Mouse (Mus musculus) myocyte (in vitro differentiated cells): Measurements from ENCODE around the gene Zfp36. TPM values are rescaled to one million over a fixed set of nuclear protein-coding genes. Genes with fewer than 3 reads are reported as not detected.

Source experiments
- H3K27me3 ChIP-seq: one replicate; pipeline ENCODE4 v1.6.1; 2011; ENCODE audit not compliant: control insufficient read depth, insufficient read depth, insufficient read length
- H3K36me3 ChIP-seq: one replicate; pipeline ENCODE4 v1.6.1; 2011; ENCODE audit not compliant: control insufficient read depth, insufficient read depth
- H3K4me2 ChIP-seq: one replicate; pipeline ENCODE4 v1.6.1; 2011; ENCODE audit warnings: low read depth, control low read depth
- H3K4me3 ChIP-seq: one replicate; pipeline ENCODE4 v1.5.1; 2011; ENCODE audit warnings: mild to moderate bottlenecking, control low read depth, moderate library complexity
- H3K79me2 ChIP-seq: one replicate; pipeline ENCODE4 v1.6.1; 2011; ENCODE audit not compliant: control insufficient read depth, insufficient read depth
- H3ac ChIP-seq: one replicate; pipeline ENCODE4 v1.6.1; 2011; ENCODE audit not compliant: control insufficient read depth, insufficient read length
- CEBPB ChIP-seq: IDR thresholded peaks from 2 replicates; pipeline ENCODE4 v1.6.1; 2011; ENCODE audit warnings: mild to moderate bottlenecking, moderate library complexity; ENCODE audit not compliant: poor library complexity, insufficient read depth, severe bottlenecking
- E2F4 ChIP-seq: IDR thresholded peaks from one replicate; pipeline ENCODE4 v1.6.1; 2011; ENCODE audit warnings: mild to moderate bottlenecking, control low read depth, moderate library complexity; ENCODE audit not compliant: insufficient read depth
- MAX ChIP-seq: IDR thresholded peaks from one replicate; pipeline ENCODE4 v1.6.1; 2011; ENCODE audit warnings: low read depth, mild to moderate bottlenecking, control low read depth
- MYOD1 ChIP-seq, 3 experiments: IDR thresholded peaks; one replicate each; pipeline ENCODE4 v1.6.1; 2011; ENCODE audit warnings: control low read depth in 2 of 3, low read depth in 2 of 3, mild to moderate bottlenecking in 2 of 3, moderate library complexity in 1 of 3; ENCODE audit not compliant: insufficient read length in 2 of 3, control insufficient read depth in 1 of 3
- MYOG ChIP-seq, 3 experiments: IDR thresholded peaks; one replicate each; pipeline ENCODE4 v1.6.1; 2011; ENCODE audit warnings: control low read depth in 2 of 3, low read depth in 2 of 3, mild to moderate bottlenecking in 2 of 3; ENCODE audit not compliant: insufficient read length in 2 of 3, control insufficient read depth in 1 of 3, insufficient read depth in 1 of 3
- POLR2A ChIP-seq: IDR thresholded peaks from one replicate; pipeline ENCODE4 v1.6.1; 2011; ENCODE audit warnings: low read depth, mild to moderate bottlenecking, control low read depth, moderate library complexity; ENCODE audit not compliant: insufficient read length
- POLR2AphosphoS2 ChIP-seq: IDR thresholded peaks from one replicate; pipeline ENCODE4 v1.6.1; 2011; ENCODE audit warnings: low read depth, control low read depth; ENCODE audit not compliant: insufficient read length
- REST ChIP-seq: IDR thresholded peaks from one replicate; pipeline ENCODE4 v1.6.1; 2011; ENCODE audit warnings: mild to moderate bottlenecking, control low read depth, moderate library complexity; ENCODE audit not compliant: insufficient read depth, insufficient read length
- SRF ChIP-seq: IDR thresholded peaks from one replicate; pipeline ENCODE4 v1.6.1; 2011; ENCODE audit warnings: low read depth; ENCODE audit not compliant: control insufficient read depth, insufficient read length
- TCF12 ChIP-seq: IDR thresholded peaks from one replicate; pipeline ENCODE4 v1.6.1; 2011; ENCODE audit warnings: mild to moderate bottlenecking, control low read depth; ENCODE audit not compliant: poor library complexity, insufficient read depth, severe bottlenecking
- TCF3 ChIP-seq: IDR thresholded peaks from one replicate; pipeline ENCODE4 v1.6.1; 2011; ENCODE audit warnings: low read depth, control low read depth; ENCODE audit not compliant: insufficient read length
- USF1 ChIP-seq: IDR thresholded peaks from one replicate; pipeline ENCODE4 v1.6.1; 2011; ENCODE audit warnings: low read depth, mild to moderate bottlenecking, control low read depth, moderate library complexity
- polyA plus RNA-seq: library from polyadenylated mRNA; unstranded; fragments of >200 nt; fragmentation: generic; extraction: Trizol; gene quantifications from one replicate; pipeline ENCODE4 v1.2.1, GENCODE M21; 2012; ENCODE audit warnings: missing spikeins

Gene Zfp36
- polyA plus RNA-seq, 1 experiment = 7.5 TPM

- H3ac ChIP-seq = no peak overlapping the region
- H3K4me3 ChIP-seq = no peak overlapping the region
- no peak for TF ChIP-seq MAX
- TF ChIP-seq POLR2A = no peak
- TF ChIP-seq TCF12 = no peak
- no peak for TF ChIP-seq USF1
- TF ChIP-seq E2F4 = no peak
- no peak for TF ChIP-seq MYOD1 (IDR thresholded peaks at IDR 0.05; ENCODE audit: control insufficient read depth in 1 of 3, insufficient read length in 2 of 3, low read depth in 2 of 3)
- TF ChIP-seq MYOG (IDR thresholded peaks at IDR 0.05; ENCODE audit: control insufficient read depth in 1 of 3, insufficient read depth in 1 of 3, insufficient read length in 2 of 3, low read depth in 2 of 3) = no peak
- TF ChIP-seq POLR2AphosphoS2 = no peak
- no peak for TF ChIP-seq SRF
- TF ChIP-seq TCF3 = no peak
- peaks cover 64% of the 10 kb centered on the region for H3K36me3 ChIP-seq
- H3K27me3 ChIP-seq = no peaks in the 10 kb centered on the region
- peaks cover 6% of the 10 kb centered on the region for H3K79me2 ChIP-seq
- no peak overlapping the region for H3K4me2 ChIP-seq
Observed at GRCm38 (mm10) chr7:28418096-28418670, 38.1 kb upstream of the Zfp36 start.

GRCm38 (mm10) chr7:28417368-28417767, 37.3 kb upstream of the Zfp36 start:
- no peak overlapping the region for H3K4me2 ChIP-seq
- no peak overlapping the region for H3ac ChIP-seq

GRCm38 (mm10) chr7:28412826-28413225, 32.8 kb upstream of the Zfp36 start:
- no peaks in the 10 kb centered on the region for H3K79me2 ChIP-seq
- H3K4me2 ChIP-seq = no peak overlapping the region
- H3K4me3 ChIP-seq = no peak overlapping the region
- H3K27me3 ChIP-seq = no peaks in the 10 kb centered on the region
- no peak overlapping the region for H3ac ChIP-seq
- peaks cover 34% of the 10 kb centered on the region for H3K36me3 ChIP-seq
- TF ChIP-seq MYOG (IDR thresholded peaks at IDR 0.05; ENCODE audit: control insufficient read depth in 1 of 3, insufficient read depth in 1 of 3, insufficient read length in 2 of 3, low read depth in 2 of 3) (no peak), SRF (no peak), MAX (no peak), E2F4 (no peak), CEBPB (no peak), TCF3 (no peak), POLR2A (no peak), POLR2AphosphoS2 (no peak), TCF12 (no peak)

More at GRCm38 (mm10) chr7:28417368-28417767, 37.3 kb upstream of the Zfp36 start:
- peaks cover 6% of the 10 kb centered on the region for H3K79me2 ChIP-seq
- TF ChIP-seq CEBPB (no peak), REST (no peak)
- peaks cover 60% of the 10 kb centered on the region for H3K36me3 ChIP-seq
- H3K4me3 ChIP-seq = no peak overlapping the region
- H3K27me3 ChIP-seq = no peaks in the 10 kb centered on the region

- Histone ChIP-seq H3K36me3 (peaks cover 35% of the 10 kb centered on the region), H3K4me3 (no peak overlapping the region), H3ac (no peak overlapping the region), H3K4me2 (no peak overlapping the region), H3K27me3 (no peaks in the 10 kb centered on the region), H3K79me2 (no peaks in the 10 kb centered on the region)
- TF ChIP-seq MYOG (IDR thresholded peaks at IDR 0.05; ENCODE audit: control insufficient read depth in 1 of 3, insufficient read depth in 1 of 3, insufficient read length in 2 of 3, low read depth in 2 of 3) = no peak
- TF ChIP-seq REST = no peak
- TF ChIP-seq CEBPB = no peak
- TF ChIP-seq POLR2A = no peak
- TF ChIP-seq MAX = no peak
- no peak for TF ChIP-seq SRF
- TF ChIP-seq TCF3 = no peak
- no peak for TF ChIP-seq POLR2AphosphoS2
- no peak for TF ChIP-seq USF1
- TF ChIP-seq TCF12 = no peak
- TF ChIP-seq MYOD1 (IDR thresholded peaks at IDR 0.05; ENCODE audit: control insufficient read depth in 1 of 3, insufficient read length in 2 of 3, low read depth in 2 of 3) = no peak
- no peak for TF ChIP-seq E2F4
Observed at GRCm38 (mm10) chr7:28410841-28411475, 30.9 kb upstream of the Zfp36 start.

- Histone ChIP-seq H3K27me3 (no peaks in the 10 kb centered on the region), H3K4me3 (no peak overlapping the region), H3K36me3 (peaks cover 30% of the 10 kb centered on the region), H3ac (no peak overlapping the region), H3K4me2 (no peak overlapping the region), H3K79me2 (no peaks in the 10 kb centered on the region)
- TF ChIP-seq CEBPB = no peak
- no peak for TF ChIP-seq TCF12
- TF ChIP-seq MYOD1 (IDR thresholded peaks at IDR 0.05; ENCODE audit: control insufficient read depth in 1 of 3, insufficient read length in 2 of 3, low read depth in 2 of 3) = no peak
- no peak for TF ChIP-seq POLR2A
Observed at GRCm38 (mm10) chr7:28401942-28402341, 21.9 kb upstream of the Zfp36 start.
